Mouse (Mus musculus) skeletal muscle tissue, adult 2 months (tissue): Measurements from ENCODE around the gene Cyp1a1.

Experiments used
- DNase-seq: peaks from one replicate; pipeline ENCODE4 v3.0.0-alpha.2; 2012; ENCODE audit warnings: low read depth, low spot score

The Cyp1a1 gene

DNA sequence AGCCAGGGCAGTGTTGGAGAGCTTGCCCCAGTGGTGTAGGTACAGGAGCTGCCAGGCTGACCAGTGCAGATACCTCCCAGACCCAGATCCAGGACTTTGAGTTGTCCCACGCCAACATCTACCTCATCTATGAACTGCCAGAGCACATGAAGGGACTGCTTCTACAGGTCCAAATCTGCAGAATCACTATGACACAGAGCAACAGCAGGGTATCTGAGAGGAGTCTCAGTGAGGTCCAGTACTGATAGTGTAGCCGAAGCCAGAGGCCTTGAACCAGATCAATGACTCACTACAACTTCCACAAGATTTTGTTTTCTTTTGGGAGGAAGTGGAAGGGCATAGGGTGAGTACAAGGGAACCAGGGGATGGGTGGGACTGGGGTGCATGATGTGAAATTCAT lies at the start of gene Cyp1a1:
Gene Cyp1a1 (plus strand): TSS at position 178 of the 400 bp plus-strand sequence.
- no peak for DNase-seq

DNA sequence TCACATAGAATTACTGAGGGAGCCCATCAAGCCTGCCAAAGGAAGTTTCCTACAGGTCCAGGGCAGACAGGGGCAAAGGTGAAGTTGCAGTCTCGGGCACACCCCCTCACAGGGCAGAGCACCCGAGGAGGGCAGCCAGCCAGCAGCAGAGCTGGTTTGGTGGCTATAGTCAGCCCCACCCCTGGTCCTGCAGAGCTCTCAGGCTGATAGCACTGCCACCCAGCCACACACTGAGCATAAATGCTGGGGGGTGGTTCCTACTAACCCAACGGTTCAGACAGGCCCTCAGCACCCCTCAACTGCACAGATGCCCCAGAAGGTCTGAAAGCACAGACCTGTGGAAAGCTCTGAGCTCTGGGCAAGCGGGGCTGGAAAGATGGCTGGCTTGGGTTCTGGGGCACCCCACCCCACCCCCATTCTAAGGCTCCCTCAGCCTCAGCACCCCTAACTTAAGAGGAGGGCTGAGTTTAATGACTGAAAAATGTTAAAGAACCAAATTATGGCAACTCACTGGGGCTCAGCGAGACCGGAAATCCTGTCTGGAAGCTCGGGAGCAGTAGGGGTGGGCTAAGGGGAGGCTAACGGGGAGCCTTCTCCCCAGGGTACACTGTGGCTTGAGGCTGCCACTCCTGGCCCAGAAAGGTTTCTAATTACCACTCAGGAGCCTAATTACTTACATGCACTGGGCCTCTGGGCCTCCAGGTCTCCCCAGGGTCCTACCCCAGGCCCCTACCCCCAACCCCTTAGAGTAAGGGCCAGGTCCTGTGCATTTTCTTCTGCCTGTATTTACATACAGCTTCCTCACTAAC lies 48.9 kb upstream of the Cyp1a1 start:
- no peak for DNase-seq

DNA sequence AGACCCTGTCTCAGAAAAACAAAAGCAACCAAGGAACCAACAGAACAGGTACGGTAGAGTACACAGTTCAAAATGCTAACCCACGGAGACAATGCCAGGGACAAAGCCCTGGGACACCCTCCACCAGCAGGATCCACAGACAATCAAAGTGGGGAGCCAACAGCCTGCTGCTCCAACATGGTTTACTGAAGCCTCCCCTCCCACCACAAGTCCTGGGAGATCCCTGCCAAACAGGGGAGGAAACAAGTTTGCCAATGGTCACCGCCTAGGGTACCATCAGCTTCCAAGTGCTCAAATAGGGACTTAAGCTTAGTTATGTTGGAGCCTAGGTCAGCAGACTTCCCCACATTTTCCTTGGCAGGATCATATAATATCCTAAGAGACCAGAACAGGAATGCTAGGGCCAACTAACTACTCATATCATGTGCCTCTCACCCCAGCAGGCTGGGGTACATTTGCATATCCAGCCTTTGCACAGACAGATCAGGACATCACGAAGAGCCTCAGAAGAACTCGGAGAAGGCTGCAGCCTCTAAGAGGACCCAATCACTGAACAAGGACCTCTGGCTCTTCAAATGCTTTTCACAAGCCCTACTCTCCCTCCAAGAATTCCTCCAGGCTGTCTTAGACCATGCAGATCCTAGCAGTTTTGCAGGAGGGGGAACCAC lies 47.9 kb upstream of the Cyp1a1 start:
- DNase-seq = peak; percentile 52

DNA sequence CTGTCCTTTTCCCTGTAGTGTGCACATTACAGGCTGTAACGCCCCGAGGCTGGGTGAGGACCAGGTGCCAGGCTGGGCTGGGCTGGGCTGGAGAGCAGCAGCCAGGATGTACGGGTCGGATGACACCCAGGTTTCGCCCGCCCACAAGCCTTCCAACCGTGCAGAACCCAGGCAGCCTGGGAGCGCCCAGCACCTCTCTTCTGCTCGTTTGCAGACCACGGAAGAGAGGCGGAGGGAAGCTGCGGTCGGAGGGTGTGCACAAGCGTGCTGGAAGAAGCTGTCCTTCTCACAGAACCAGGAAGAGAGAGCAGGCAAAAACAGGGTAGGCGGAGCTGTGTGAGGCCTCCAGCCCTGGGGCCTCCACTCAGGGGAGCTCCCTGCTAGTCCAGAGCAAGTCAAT lies 47.3 kb upstream of the Cyp1a1 start:
- peak; percentile 77 for DNase-seq

DNA sequence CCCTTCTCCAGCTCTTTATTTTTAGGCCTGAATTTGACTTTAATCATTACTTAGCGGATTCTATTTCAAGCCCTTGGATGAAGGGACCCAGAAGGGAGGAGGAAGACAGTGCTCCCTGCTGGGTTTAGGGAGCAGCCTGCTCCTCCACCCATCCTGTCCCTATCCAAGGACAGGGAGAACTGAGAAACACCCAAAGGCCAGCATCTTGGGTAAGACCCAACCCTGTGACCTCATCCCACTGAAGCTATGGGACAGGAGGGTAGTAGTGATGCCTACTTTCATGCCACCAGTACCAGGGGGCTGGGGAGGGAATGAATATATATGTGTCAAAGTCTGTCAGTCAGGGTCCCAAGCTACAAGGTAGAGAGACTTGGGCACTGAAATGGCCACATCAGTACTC lies 46.7 kb upstream of the Cyp1a1 start:
- no peak for DNase-seq

GRCm38 (mm10) chr9:57641775-57642550 lies 45.8 kb upstream of the Cyp1a1 start:
- DNase-seq = no peak

DNA sequence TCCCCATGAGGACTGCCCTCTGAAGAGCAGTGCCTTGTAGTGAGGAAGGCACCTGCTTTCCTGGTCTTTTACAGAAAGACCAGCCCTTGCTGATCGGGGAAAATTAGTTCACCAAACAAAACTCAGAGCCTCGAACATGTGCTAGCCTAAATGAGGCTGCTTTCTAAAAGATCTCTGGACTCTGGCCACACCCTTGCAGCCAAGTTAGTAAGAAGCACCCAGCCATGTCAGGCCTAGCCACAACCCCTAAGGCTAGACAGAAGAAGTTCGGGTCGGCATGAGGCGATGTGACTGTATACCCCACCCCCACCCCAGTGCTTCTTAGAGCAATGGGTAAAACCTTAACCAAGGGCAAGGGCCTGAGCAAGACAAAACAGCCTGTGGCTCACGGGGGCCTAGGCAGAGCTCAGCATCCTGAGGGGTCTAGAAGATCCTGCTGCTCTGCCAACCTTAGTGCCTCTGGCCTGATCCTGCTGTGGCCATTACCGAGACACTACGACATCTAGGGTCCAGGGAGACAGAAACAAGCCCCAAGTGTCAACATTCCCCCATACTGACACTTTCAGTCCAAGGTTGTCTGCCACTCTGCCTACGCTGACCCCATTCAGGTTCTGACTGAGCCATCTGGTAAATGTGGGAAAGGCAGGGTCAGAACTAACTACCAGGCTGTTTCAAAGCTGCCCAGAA lies 44.4 kb upstream of the Cyp1a1 start:
- DNase-seq = no peak

GRCm38 (mm10) chr9:57643856-57644180 lies 43.9 kb upstream of the Cyp1a1 start:
- no peak for DNase-seq

- DNase-seq = no peak
These were observed 43.2 kb upstream of the Cyp1a1 start for GRCm38 (mm10) chr9:57644442-57644943.

- DNase-seq = peak; percentile 88
These were observed 42.5 kb upstream of the Cyp1a1 start for GRCm38 (mm10) chr9:57644944-57645893.

GRCm38 (mm10) chr9:57646551-57647103 lies 41.1 kb upstream of the Cyp1a1 start:
- DNase-seq = no peak

DNA sequence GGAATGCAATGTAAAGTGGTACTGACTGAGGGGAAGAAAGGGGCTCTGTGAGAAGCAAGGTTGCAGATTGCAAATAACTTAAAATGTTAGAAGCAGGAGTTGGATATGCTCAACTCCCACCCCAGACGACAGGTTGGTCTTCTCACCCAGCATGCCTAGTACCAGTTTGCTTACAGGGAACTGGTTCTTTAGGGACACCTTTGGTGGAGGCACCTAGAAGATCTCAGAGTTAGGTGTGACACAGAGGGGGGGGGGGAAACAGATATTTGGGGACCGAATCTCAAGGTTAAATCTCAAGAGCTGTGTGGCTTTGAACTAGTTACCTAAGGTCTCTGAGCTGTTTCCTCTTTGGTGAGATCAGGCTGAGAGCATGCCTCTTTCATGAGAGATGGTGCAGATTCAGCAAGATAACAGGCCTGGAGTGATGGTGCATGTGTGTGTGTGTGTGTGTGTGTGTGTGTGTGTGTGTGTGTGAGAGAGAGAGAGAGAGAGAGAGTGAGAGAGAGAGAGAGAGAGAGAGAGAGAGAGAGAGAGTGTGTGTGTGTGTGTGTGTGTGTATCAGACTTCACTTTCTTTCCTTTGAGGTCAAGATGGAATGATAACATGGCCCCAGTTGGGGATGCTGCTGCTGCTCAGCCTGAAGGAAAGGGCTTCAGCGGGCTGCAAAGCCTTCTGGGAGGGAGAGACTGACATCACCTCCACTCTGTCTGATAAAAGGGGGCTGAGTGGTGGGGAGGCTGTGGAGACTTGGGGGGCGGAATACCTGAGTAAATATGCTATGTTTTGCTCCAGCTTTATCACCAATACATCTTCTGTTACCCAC lies 40.2 kb upstream of the Cyp1a1 start:
- DNase-seq = no peak

DNA sequence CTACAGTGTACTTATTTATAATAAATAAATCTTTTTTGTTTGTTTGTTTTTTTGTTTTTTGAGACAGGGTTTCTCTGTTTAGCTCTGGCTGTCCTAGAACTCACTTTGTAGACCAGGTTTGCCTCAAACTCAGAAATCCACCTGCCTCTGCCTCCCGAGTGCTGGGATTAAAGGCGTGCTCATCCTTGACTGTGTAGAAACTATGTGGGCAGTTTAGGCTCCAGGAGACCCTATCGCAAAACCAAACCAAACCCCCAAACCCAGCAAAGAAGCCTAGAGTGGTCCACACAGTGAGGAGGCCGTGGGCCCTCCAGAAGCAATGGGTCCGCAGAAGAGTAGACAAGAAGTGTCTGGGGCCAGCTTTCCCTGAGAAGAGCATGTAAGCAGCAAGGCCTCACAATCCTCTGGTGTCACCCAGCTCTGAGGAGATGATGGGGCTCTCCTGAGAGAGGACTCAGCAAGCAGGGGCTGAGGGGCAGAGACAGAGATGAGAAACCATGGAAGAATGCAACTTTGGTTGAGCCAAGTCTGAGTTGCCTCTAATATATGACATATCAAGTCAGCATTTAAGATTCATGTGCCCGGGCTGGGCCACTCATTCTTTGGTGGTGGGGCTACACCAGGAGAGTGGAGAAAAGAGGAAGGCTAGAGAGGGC lies 37.5 kb upstream of the Cyp1a1 start:
- no peak for DNase-seq

- DNase-seq = no peak
These were observed 36.9 kb upstream of the Cyp1a1 start for GRCm38 (mm10) chr9:57650786-57651311.

- no peak for DNase-seq
These were observed 35.4 kb upstream of the Cyp1a1 start for GRCm38 (mm10) chr9:57652351-57652750.

GRCm38 (mm10) chr9:57652855-57653254 lies 34.9 kb upstream of the Cyp1a1 start:
- DNase-seq = no peak

GRCm38 (mm10) chr9:57653283-57653682 lies 34.4 kb upstream of the Cyp1a1 start, which contains the start of gene Csk:
TSS of gene Csk (minus strand) at chr9:57653631.
- no peak for DNase-seq

- DNase-seq = no peak
These were observed 32.8 kb upstream of the Cyp1a1 start for GRCm38 (mm10) chr9:57654966-57655365.
